Mouse (Mus musculus) kidney, embryonic 16.5 days (tissue): ENCODE data around the gene Tnfrsf22. TPM values are rescaled to one million over a fixed set of nuclear protein-coding genes. Genes with fewer than 3 reads are reported as not detected.
A peak's percentile ranks its signal among the peaks of the same experiment; 100 is the strongest.
"Not testable (repeated sequence)": the region's sequence is repeated elsewhere in the genome, so short reads cannot be mapped to it uniquely, and the experiment has no call there.

Experiments
- ATAC-seq: fragments of 200-750 bp; cut with Nextera tagmentation; 2 replicates; pipeline ENCODE4 v1.8.0; 2017; ENCODE audit warnings: moderate TSS enrichment; ENCODE audit not compliant: low FRiP score, low TSS enrichment
- H3K27ac ChIP-seq: fragments of 300-500 bp; sonication (generic); 2 replicates; pipeline ENCODE4 v1.5.1; 2014; ENCODE audit warnings: low read length
- H3K27me3 ChIP-seq: fragments of 300-500 bp; sonication (generic); 2 replicates; pipeline ENCODE4 v1.6.1; 2014; ENCODE audit warnings: low read length, control low read depth, mixed read lengths; ENCODE audit not compliant: insufficient read depth
- H3K36me3 ChIP-seq: fragments of 300-500 bp; sonication (generic); 2 replicates; pipeline ENCODE4 v1.6.1; 2014; ENCODE audit warnings: low read length, control low read depth, mixed read lengths; ENCODE audit not compliant: insufficient read depth
- H3K4me1 ChIP-seq: fragments of 300-500 bp; sonication (generic); 2 replicates; pipeline ENCODE4 v1.6.1; 2014; ENCODE audit warnings: low read length, control low read depth, mixed read lengths; ENCODE audit not compliant: insufficient read depth
- H3K4me2 ChIP-seq: fragments of 300-500 bp; sonication (generic); replicated peaks from 2 replicates; pipeline ENCODE4 v1.6.1; 2014; ENCODE audit warnings: low read depth, low read length
- H3K4me3 ChIP-seq: fragments of 300-500 bp; sonication (generic); 2 replicates; pipeline ENCODE4 v1.5.1; 2014; ENCODE audit warnings: mild to moderate bottlenecking, low read length
- H3K9ac ChIP-seq: fragments of 300-500 bp; sonication (generic); replicated peaks from 2 replicates; pipeline ENCODE4 v1.6.1; 2014; ENCODE audit warnings: low read length
- H3K9me3 ChIP-seq: fragments of 300-500 bp; sonication (generic); 2 replicates; pipeline ENCODE4 v1.6.1; 2016; ENCODE audit warnings: low read length, control low read depth
- WGBS: fragments of 180-500 bp; shearing (Covaris S2); extraction: QIAGEN DNeasy Blood & Tissue Kit; methylation state at CpG from one replicate; pipeline ENCODE4 v1.1.7; 2014; 5-methylcytosine and 5-hydroxymethylcytosine counted together
- polyA plus RNA-seq: library from polyadenylated mRNA; unstranded; fragments of >200 nt; fragmentation: Nextera tagmentation; extraction: Ambion mirVana; gene quantifications from 2 replicates; pipeline ENCODE4 v1.2.1, GENCODE M21; 2015

Gene Tnfrsf22
- polyA plus RNA-seq, 1 experiment from 2014 or later, result 10.0 TPM

- Histone ChIP-seq H3K4me2 (peak within 1 kb of the TSS; percentile 94), H3K4me3 (peak within 1 kb of the TSS; percentile 56), H3K27ac (no peak within 1 kb of the TSS), H3K4me1 (0 out of 2 replicates have a peak, but pooled peaks cover 3% of the 10 kb centered on the region), H3K27me3 (no peaks in the 10 kb centered on the region), H3K9ac (peak within 1 kb of the TSS; percentile 61), H3K9me3 (no peaks in the 10 kb centered on the region), H3K36me3 (peaks cover 16% of the 10 kb centered on the region; the same call in 1 of the 2 replicates)
- 1% methylated on average over 35 of the region's 35 CpGs for WGBS
- ATAC-seq, result peak; percentile 94
Measured at GRCm38 (mm10) chr7:143685359-143686067, 36.1 kb upstream of the Tnfrsf22 start, which contains the start of gene Tnfrsf23. Gene Tnfrsf23, minus strand, starts transcription at chr7:143685872.

- not testable (repeated sequence) for H3K9me3 ChIP-seq, ATAC-seq, H3K9ac ChIP-seq, H3K27ac ChIP-seq, H3K4me3 ChIP-seq, H3K36me3 ChIP-seq, H3K4me1 ChIP-seq, H3K27me3 ChIP-seq, H3K4me2 ChIP-seq
- 87% methylated on average over 1 of the region's 2 CpGs for WGBS
Measured at GRCm38 (mm10) chr7:143684569-143684968, 35.1 kb upstream of the Tnfrsf22 start.

- Histone ChIP-seq H3K36me3 (no peaks in the 10 kb centered on the region), H3K4me1 (0 out of 2 replicates have a peak, but pooled peaks cover 3% of the 10 kb centered on the region), H3K4me2 (no peak overlapping the region), H3K27ac (no peak overlapping the region), H3K27me3 (no peaks in the 10 kb centered on the region), H3K9ac (no peak overlapping the region), H3K9me3 (no peaks in the 10 kb centered on the region), H3K4me3 (no peak overlapping the region)
- 91% methylated on average over 1 of the region's 1 CpGs for WGBS
- no peak for ATAC-seq
Measured at GRCm38 (mm10) chr7:143681566-143681965, 32.1 kb upstream of the Tnfrsf22 start.

- H3K36me3 ChIP-seq, result not testable (repeated sequence)
Measured at GRCm38 (mm10) chr7:143680836-143681235, 31.4 kb upstream of the Tnfrsf22 start.

GRCm38 (mm10) chr7:143679650-143680049 lies 30.2 kb upstream of the Tnfrsf22 start:
- H3K9ac ChIP-seq, H3K27me3 ChIP-seq, H3K4me2 ChIP-seq, H3K4me3 ChIP-seq, H3K27ac ChIP-seq, H3K36me3 ChIP-seq, H3K4me1 ChIP-seq, ATAC-seq, H3K9me3 ChIP-seq: not testable (repeated sequence)
- 76% methylated on average over 2 of the region's 2 CpGs for WGBS

More at GRCm38 (mm10) chr7:143680836-143681235, 31.4 kb upstream of the Tnfrsf22 start:
- not testable (repeated sequence) for H3K9ac ChIP-seq, H3K4me3 ChIP-seq, H3K27me3 ChIP-seq, H3K9me3 ChIP-seq, ATAC-seq, H3K4me1 ChIP-seq, H3K4me2 ChIP-seq, H3K27ac ChIP-seq
- WGBS, result 47% methylated on average over 2 of the region's 2 CpGs

GRCm38 (mm10) chr7:143666427-143667311 lies 17.2 kb upstream of the Tnfrsf22 start:
- H3K9ac ChIP-seq, result no peak overlapping the region
- no peak overlapping the region for H3K4me3 ChIP-seq
- 0 out of 2 replicates have a peak, but pooled peaks cover 3% of the 10 kb centered on the region for H3K9me3 ChIP-seq
- H3K27me3 ChIP-seq, result no peaks in the 10 kb centered on the region
- H3K4me2 ChIP-seq, result no peak overlapping the region
- H3K36me3 ChIP-seq, result no peaks in the 10 kb centered on the region
- H3K27ac ChIP-seq, result no peak overlapping the region
- no peak for ATAC-seq
- no peaks in the 10 kb centered on the region for H3K4me1 ChIP-seq

GRCm38 (mm10) chr7:143663470-143663869 lies 14.0 kb upstream of the Tnfrsf22 start:
- Histone ChIP-seq H3K36me3 (no peaks in the 10 kb centered on the region), H3K9me3 (0 out of 2 replicates have a peak, but pooled peaks cover 3% of the 10 kb centered on the region), H3K27me3 (no peaks in the 10 kb centered on the region), H3K4me3 (no peak overlapping the region), H3K9ac (no peak overlapping the region), H3K27ac (no peak overlapping the region), H3K4me1 (no peaks in the 10 kb centered on the region), H3K4me2 (no peak overlapping the region)
- no peak for ATAC-seq
- WGBS, result 93% methylated on average over 2 of the region's 2 CpGs

- Histone ChIP-seq H3K4me3 (no peak overlapping the region), H3K27ac (no peak overlapping the region), H3K9me3 (no peaks in the 10 kb centered on the region), H3K4me2 (no peak overlapping the region), H3K36me3 (no peaks in the 10 kb centered on the region), H3K4me1 (no peaks in the 10 kb centered on the region), H3K27me3 (no peaks in the 10 kb centered on the region), H3K9ac (no peak overlapping the region)
- no peak for ATAC-seq
Measured at GRCm38 (mm10) chr7:143660797-143661196, 11.3 kb upstream of the Tnfrsf22 start.

GRCm38 (mm10) chr7:143649769-143650346 lies 397 bp upstream of the Tnfrsf22 start:
- 39% methylated on average over 10 of the region's 10 CpGs for WGBS
- H3K27ac ChIP-seq, result not testable (repeated sequence)
- ATAC-seq, result peak; percentile 50; the same call in 1 of the 2 replicates

More at GRCm38 (mm10) chr7:143649769-143650346, 397 bp upstream of the Tnfrsf22 start:
- H3K36me3 ChIP-seq, H3K9ac ChIP-seq, H3K9me3 ChIP-seq, H3K4me1 ChIP-seq, H3K27me3 ChIP-seq: not testable (repeated sequence)
- H3K4me2 ChIP-seq, result peak overlapping the region; percentile 73
- peak overlapping the region; percentile 65 for H3K4me3 ChIP-seq
